Mouse (Mus musculus) heart, postnatal 4 days (tissue): ENCODE measurements around the gene C2cd4b. TPM values are rescaled to one million over a fixed set of nuclear protein-coding genes. Genes with fewer than 3 reads are reported as not detected.

Source experiments
- DNase-seq: peaks from one replicate; pipeline ENCODE4 v3.0.0; 2021
- total RNA-seq, 2 experiments: library from RNA; stranded (reverse); gene quantifications; 2 replicates each; pipeline ENCODE4 v1.2.3; 2021

The C2cd4b gene
- total RNA-seq: 1 to 10 TPM in 1 of 2 experiments, under 1 TPM in 1; 0.92 to 1.4 TPM

GRCm38 (mm10) chr9:67759163-67759955 lies at the start of gene C2cd4b:
Gene C2cd4b, plus strand, starts transcription at chr9:67759437.
- DNase-seq: peak; percentile 67

GRCm38 (mm10) chr9:67711051-67711877 lies 48.0 kb upstream of the C2cd4b start:
- peak; percentile 78 for DNase-seq

GRCm38 (mm10) chr9:67712146-67712545 lies 47.1 kb upstream of the C2cd4b start:
- DNase-seq: no peak

- DNase-seq: no peak
These were observed 42.2 kb upstream of the C2cd4b start for GRCm38 (mm10) chr9:67717081-67717480.

GRCm38 (mm10) chr9:67718596-67718995 lies 40.6 kb upstream of the C2cd4b start:
- DNase-seq: no peak

GRCm38 (mm10) chr9:67720150-67720549 lies 39.1 kb upstream of the C2cd4b start:
- no peak for DNase-seq

- DNase-seq: peak; percentile 22
These were observed 36.9 kb upstream of the C2cd4b start for GRCm38 (mm10) chr9:67722378-67722777.

- no peak for DNase-seq
These were observed 34.0 kb upstream of the C2cd4b start for GRCm38 (mm10) chr9:67725196-67725595.

GRCm38 (mm10) chr9:67733716-67734115 lies 25.5 kb upstream of the C2cd4b start:
- DNase-seq: no peak

- peak; percentile 69 for DNase-seq
These were observed 23.8 kb upstream of the C2cd4b start for GRCm38 (mm10) chr9:67735426-67735825.

- no peak for DNase-seq
These were observed 18.0 kb upstream of the C2cd4b start for GRCm38 (mm10) chr9:67741256-67741655.

GRCm38 (mm10) chr9:67753411-67754182 lies 5.6 kb upstream of the C2cd4b start:
- no peak for DNase-seq

- no peak for DNase-seq
These were observed 4.5 kb upstream of the C2cd4b start for GRCm38 (mm10) chr9:67754713-67755112.

GRCm38 (mm10) chr9:67758686-67759085 lies 551 bp upstream of the C2cd4b start:
- DNase-seq: peak; percentile 77

- DNase-seq: peak; percentile 70
These were observed 923 bp downstream of the C2cd4b start for GRCm38 (mm10) chr9:67759956-67760764.

GRCm38 (mm10) chr9:67760991-67761390 lies 1.8 kb downstream of the C2cd4b start:
- DNase-seq: no peak

GRCm38 (mm10) chr9:67763326-67763725 lies 4.1 kb downstream of the C2cd4b start:
- no peak for DNase-seq

- no peak for DNase-seq
These were observed 7.2 kb downstream of the C2cd4b start for GRCm38 (mm10) chr9:67766405-67766804.

GRCm38 (mm10) chr9:67766948-67767347 lies 7.7 kb downstream of the C2cd4b start:
- DNase-seq: peak; percentile 16

GRCm38 (mm10) chr9:67768843-67769242 lies 9.6 kb downstream of the C2cd4b start:
- DNase-seq: no peak

- no peak for DNase-seq
These were observed 10.2 kb downstream of the C2cd4b start for GRCm38 (mm10) chr9:67769401-67769800.

- no peak for DNase-seq
These were observed 12.1 kb downstream of the C2cd4b start for GRCm38 (mm10) chr9:67771293-67771692.
